Mouse (Mus musculus): Measurements from ENCODE around the gene Limch1.

Gene Limch1

DNA sequence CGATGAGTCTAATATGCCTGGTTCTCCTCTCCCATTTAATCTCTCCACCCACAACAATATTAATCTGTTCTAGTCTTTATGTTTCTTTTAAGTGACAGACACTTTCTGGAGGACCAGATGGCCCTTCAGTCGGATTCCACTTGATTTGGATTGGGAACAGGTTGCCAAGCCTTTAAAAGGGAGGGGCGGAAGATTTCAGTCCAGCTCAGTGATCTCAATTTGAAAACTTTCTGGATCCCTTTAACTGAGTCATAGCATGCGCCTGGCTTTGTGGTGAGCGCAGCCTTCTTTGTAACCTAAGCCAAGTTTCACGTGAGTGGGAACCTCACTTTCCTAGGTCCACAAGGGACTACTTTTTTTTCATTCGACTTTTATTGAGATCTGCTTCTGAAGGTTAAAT lies 5.0 kb downstream of the Limch1 start:
- H3K9me3 ChIP-seq (ENCODE audit: low read length) = no peaks in the 10 kb centered on the region
- no peak overlapping the region for H3K4me3 ChIP-seq (replicated peaks; ENCODE audit: low read length)
- no peaks in the 10 kb centered on the region for H3K36me3 ChIP-seq (ENCODE audit: insufficient read depth, low read length)
- TF ChIP-seq POU5F1 (IDR thresholded peaks at IDR 0.05; ENCODE audit: borderline replicate concordance, low read length) (no peak), NANOG (IDR thresholded peaks at IDR 0.05; ENCODE audit: borderline replicate concordance, low read length) (no peak), CTCF (conservative IDR thresholded peaks at IDR 0.05; ENCODE audit: low read length) (no peak)
- peaks cover 26% of the 10 kb centered on the region for H3K4me1 ChIP-seq (replicated peaks; ENCODE audit: low read depth, low read length)
- peaks cover 36% of the 10 kb centered on the region for H3K27me3 ChIP-seq (ENCODE audit: insufficient read depth, low read length)

DNA sequence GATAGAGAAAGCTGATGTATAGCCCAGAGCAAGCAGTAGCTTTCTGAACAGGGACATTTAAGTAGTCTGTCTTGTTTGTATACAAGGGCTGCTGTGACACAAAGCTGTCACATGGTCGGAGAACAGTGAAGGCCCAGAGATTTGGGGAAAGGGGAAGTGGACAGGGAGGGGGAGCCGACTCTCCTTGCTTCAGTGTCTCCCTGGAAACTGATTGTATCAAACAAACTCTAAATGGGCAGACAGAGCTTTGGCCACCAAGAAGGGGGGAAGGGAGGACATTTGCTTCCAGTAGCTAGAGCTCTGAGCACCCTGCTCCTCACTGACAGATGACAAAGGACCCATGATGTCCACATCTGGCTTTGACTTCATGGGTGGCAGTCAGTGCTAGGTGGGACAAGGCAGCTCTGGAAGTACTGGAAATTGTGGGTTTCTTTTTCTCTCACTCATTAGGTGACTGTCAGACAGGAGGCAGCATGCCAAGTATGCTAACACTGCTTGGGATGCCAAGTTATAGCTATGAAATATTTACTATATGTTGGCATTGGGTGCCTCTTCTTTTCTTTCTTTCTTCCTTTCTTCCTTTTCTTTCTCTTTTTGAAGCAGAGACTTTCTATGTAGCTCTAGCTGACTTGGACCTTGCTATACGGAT lies 5.8 kb downstream of the Limch1 start:
- Histone ChIP-seq H3K36me3 (ENCODE audit: insufficient read depth, low read length) (no peaks in the 10 kb centered on the region), H3K4me3 (replicated peaks; ENCODE audit: low read length) (no peak overlapping the region), H3K9me3 (ENCODE audit: low read length) (no peaks in the 10 kb centered on the region), H3K27me3 (ENCODE audit: insufficient read depth, low read length) (peaks cover 28% of the 10 kb centered on the region), H3K4me1 (replicated peaks; ENCODE audit: low read depth, low read length) (peaks cover 24% of the 10 kb centered on the region)
- TF ChIP-seq POU5F1 (IDR thresholded peaks at IDR 0.05; ENCODE audit: borderline replicate concordance, low read length) (no peak), NANOG (IDR thresholded peaks at IDR 0.05; ENCODE audit: borderline replicate concordance, low read length) (no peak), CTCF (conservative IDR thresholded peaks at IDR 0.05; ENCODE audit: low read length) (no peak)

DNA sequence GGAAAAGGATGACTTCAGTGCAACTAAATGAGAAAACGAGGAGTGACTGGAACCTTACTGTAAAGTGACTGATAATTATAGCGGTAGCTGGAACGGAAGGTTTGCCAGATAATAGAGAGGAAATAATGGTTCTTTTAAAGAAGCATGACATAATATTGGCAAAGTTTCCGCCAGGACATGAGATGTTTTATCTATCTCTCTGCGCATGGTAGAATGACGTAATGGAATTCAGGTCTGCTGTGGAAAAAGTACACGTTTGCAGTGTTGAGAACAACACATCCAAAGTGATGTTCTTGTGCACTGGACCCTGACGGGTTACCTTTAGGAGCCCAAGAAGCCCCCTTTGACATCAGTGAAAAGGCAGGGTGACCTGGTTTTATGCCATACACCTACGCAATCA lies 8.0 kb downstream of the Limch1 start:
- TF ChIP-seq NANOG (IDR thresholded peaks at IDR 0.05; ENCODE audit: borderline replicate concordance, low read length) (no peak), POU5F1 (IDR thresholded peaks at IDR 0.05; ENCODE audit: borderline replicate concordance, low read length) (no peak), CTCF (conservative IDR thresholded peaks at IDR 0.05; ENCODE audit: low read length) (no peak)
- H3K4me3 ChIP-seq (replicated peaks; ENCODE audit: low read length) = no peak overlapping the region
- H3K36me3 ChIP-seq (ENCODE audit: insufficient read depth, low read length) = no peaks in the 10 kb centered on the region
- peaks cover 6% of the 10 kb centered on the region for H3K4me1 ChIP-seq (replicated peaks; ENCODE audit: low read depth, low read length)
- H3K27me3 ChIP-seq (ENCODE audit: insufficient read depth, low read length) = peaks cover 10% of the 10 kb centered on the region; the same call in 1 of the 2 replicates
- no peaks in the 10 kb centered on the region for H3K9me3 ChIP-seq (ENCODE audit: low read length)

DNA sequence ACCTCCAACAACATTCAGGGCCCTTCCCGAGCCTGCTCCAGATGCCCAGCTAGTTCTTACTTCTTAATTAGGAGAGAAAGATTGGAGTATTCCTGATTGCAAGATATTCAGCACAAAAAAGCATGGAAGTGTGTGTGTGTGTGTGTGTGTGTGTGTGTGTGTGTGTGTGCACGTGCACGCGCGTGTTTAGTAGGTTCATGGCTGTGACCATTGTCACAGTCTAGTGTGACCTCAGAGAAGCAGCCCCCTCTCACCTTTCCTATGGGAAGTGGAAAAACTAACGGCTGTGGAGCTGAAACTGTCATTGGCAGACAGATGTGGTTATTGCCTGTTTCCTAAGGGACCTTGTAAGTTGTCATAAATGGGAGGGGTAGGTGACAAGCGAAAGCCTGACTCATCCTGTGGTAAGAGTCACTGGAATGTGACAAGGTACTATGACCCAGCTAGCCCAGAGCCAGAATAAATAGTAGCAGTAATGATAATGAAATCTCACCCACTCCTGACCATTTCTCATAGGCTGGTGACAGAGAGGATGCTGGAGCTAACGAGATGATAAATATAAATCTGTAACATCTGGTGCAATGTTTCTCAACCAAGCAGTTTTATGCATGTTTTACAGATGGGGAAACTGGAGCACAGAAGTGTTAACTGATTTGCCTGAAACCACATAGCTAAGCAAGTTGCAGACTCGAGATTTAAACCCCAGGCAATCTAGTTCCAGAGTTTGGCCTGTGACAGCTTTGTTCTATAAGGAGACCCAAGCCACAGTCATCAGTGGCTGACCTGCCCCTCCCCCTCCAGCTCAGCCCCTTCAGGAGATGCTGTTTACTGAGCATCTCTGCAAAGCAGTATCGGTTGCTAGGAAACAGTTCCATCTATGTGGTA lies 11.4 kb downstream of the Limch1 start:
- Histone ChIP-seq H3K4me1 (replicated peaks; ENCODE audit: low read depth, low read length) (no peaks in the 10 kb centered on the region), H3K9me3 (ENCODE audit: low read length) (no peaks in the 10 kb centered on the region), H3K36me3 (ENCODE audit: insufficient read depth, low read length) (no peaks in the 10 kb centered on the region), H3K4me3 (replicated peaks; ENCODE audit: low read length) (no peak overlapping the region), H3K27me3 (ENCODE audit: insufficient read depth, low read length) (0 out of 2 replicates have a peak, but pooled peaks cover 2% of the 10 kb centered on the region)
- TF ChIP-seq NANOG (IDR thresholded peaks at IDR 0.05; ENCODE audit: borderline replicate concordance, low read length) = no peak
- no peak for TF ChIP-seq POU5F1 (IDR thresholded peaks at IDR 0.05; ENCODE audit: borderline replicate concordance, low read length)
- no peak for TF ChIP-seq CTCF (conservative IDR thresholded peaks at IDR 0.05; ENCODE audit: low read length)

DNA sequence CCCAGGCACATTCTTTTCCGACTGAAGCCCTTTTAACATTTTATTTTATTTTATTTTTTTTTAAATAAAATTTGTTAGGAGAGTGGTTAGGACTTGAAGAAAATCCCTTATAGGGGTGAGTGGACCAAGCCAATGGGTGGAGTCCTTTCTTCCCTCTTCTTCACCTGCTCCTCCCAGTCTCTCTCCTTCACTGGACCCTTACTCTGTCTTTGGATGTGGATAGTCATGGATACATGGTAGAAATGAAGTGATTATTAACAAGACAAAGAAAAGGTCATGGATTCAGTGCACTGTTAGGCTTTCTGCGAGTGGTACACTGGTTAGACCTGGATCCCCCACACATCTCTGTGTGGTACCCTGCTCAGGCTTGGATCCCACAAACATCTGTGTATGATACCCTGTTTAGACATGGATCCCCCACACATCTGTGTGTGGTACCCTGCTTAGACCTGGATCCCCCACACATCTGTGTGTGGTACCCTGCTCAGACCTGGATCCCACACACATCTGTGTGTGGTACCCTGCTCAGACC lies 12.1 kb downstream of the Limch1 start:
- no peak for TF ChIP-seq CTCF (conservative IDR thresholded peaks at IDR 0.05; ENCODE audit: low read length)
- no peak for TF ChIP-seq POU5F1 (IDR thresholded peaks at IDR 0.05; ENCODE audit: borderline replicate concordance, low read length)
- TF ChIP-seq NANOG (IDR thresholded peaks at IDR 0.05; ENCODE audit: borderline replicate concordance, low read length) = no peak
- no peaks in the 10 kb centered on the region for H3K36me3 ChIP-seq (ENCODE audit: insufficient read depth, low read length)
- H3K27me3 ChIP-seq (ENCODE audit: insufficient read depth, low read length) = 0 out of 2 replicates have a peak, but pooled peaks cover 3% of the 10 kb centered on the region
- H3K4me1 ChIP-seq (replicated peaks; ENCODE audit: low read depth, low read length) = no peaks in the 10 kb centered on the region
- no peak overlapping the region for H3K4me3 ChIP-seq (replicated peaks; ENCODE audit: low read length)
- no peaks in the 10 kb centered on the region for H3K9me3 ChIP-seq (ENCODE audit: low read length)

DNA sequence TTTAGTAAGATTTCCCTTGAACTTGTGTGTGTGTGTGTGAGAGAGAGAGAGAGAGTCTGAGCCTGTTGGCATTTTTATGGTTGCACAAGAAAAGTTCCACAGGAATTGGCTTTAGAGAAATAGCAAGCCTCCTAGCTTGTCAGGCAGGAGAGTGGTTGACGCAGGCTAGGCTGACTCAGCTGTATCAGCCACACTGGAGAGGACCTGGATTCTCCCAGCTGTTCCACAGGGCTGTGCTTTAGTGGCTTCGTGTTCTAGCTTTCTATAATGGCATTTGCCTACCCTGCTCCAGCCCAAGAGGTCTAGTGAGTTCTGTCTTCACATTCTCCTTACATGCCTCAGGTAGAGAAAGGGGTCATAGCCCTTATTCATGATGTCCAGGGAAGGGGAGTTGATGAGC lies 13.7 kb downstream of the Limch1 start:
- TF ChIP-seq POU5F1 (IDR thresholded peaks at IDR 0.05; ENCODE audit: borderline replicate concordance, low read length) = no peak
- no peak for TF ChIP-seq NANOG (IDR thresholded peaks at IDR 0.05; ENCODE audit: borderline replicate concordance, low read length)
- no peaks in the 10 kb centered on the region for H3K4me1 ChIP-seq (replicated peaks; ENCODE audit: low read depth, low read length)
- H3K4me3 ChIP-seq (replicated peaks; ENCODE audit: low read length) = no peak overlapping the region
- 0 out of 2 replicates have a peak, but pooled peaks cover 3% of the 10 kb centered on the region for H3K27me3 ChIP-seq (ENCODE audit: insufficient read depth, low read length)
- no peaks in the 10 kb centered on the region for H3K36me3 ChIP-seq (ENCODE audit: insufficient read depth, low read length)
- H3K9me3 ChIP-seq (ENCODE audit: low read length) = no peaks in the 10 kb centered on the region

GRCm38 (mm10) chr5:66760747-66761146 lies 15.1 kb downstream of the Limch1 start:
- Histone ChIP-seq H3K9me3 (ENCODE audit: low read length) (no peaks in the 10 kb centered on the region), H3K4me1 (replicated peaks; ENCODE audit: low read depth, low read length) (no peaks in the 10 kb centered on the region), H3K4me3 (replicated peaks; ENCODE audit: low read length) (no peak overlapping the region), H3K36me3 (ENCODE audit: insufficient read depth, low read length) (no peaks in the 10 kb centered on the region), H3K27me3 (ENCODE audit: insufficient read depth, low read length) (0 out of 2 replicates have a peak, but pooled peaks cover 3% of the 10 kb centered on the region)
- TF ChIP-seq POU5F1 (IDR thresholded peaks at IDR 0.05; ENCODE audit: borderline replicate concordance, low read length) = no peak
- TF ChIP-seq CTCF (conservative IDR thresholded peaks at IDR 0.05; ENCODE audit: low read length) = no peak
- no peak for TF ChIP-seq NANOG (IDR thresholded peaks at IDR 0.05; ENCODE audit: borderline replicate concordance, low read length)

DNA sequence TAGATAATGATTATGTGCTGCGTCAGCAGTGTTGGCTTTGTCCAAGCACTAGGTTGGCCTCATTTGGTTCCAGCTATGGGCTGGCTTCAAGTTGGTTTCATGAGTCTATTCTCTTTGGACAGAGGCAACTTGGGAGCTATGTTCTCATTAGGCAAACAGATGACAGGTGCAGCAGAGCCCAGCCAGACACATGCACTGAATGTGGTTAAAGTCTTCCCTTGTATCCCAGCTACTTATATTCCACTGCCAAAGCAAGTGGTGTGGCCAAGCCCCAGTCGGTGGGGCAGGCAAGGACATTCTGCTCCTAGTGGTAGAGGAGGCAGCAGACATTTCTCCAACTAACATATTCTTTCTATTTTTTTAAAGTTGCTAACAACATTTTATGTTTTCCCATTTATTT lies 16.4 kb downstream of the Limch1 start:
- Histone ChIP-seq H3K9me3 (ENCODE audit: low read length) (no peaks in the 10 kb centered on the region), H3K4me1 (replicated peaks; ENCODE audit: low read depth, low read length) (no peaks in the 10 kb centered on the region), H3K36me3 (ENCODE audit: insufficient read depth, low read length) (no peaks in the 10 kb centered on the region), H3K4me3 (replicated peaks; ENCODE audit: low read length) (no peak overlapping the region), H3K27me3 (ENCODE audit: insufficient read depth, low read length) (0 out of 2 replicates have a peak, but pooled peaks cover 3% of the 10 kb centered on the region)
- TF ChIP-seq CTCF (conservative IDR thresholded peaks at IDR 0.05; ENCODE audit: low read length) = no peak
- no peak for TF ChIP-seq NANOG (IDR thresholded peaks at IDR 0.05; ENCODE audit: borderline replicate concordance, low read length)
- no peak for TF ChIP-seq POU5F1 (IDR thresholded peaks at IDR 0.05; ENCODE audit: borderline replicate concordance, low read length)
